Mouse (Mus musculus): ENCODE results near the gene Pcnx2. TPM values are rescaled to one million over a fixed set of nuclear protein-coding genes. Genes with fewer than 3 reads are reported as not detected.

Gene Pcnx2
- 0.01 TPM in 1 of 2 replicates, not detected in the other for polyA plus RNA-seq (2012)

DNA sequence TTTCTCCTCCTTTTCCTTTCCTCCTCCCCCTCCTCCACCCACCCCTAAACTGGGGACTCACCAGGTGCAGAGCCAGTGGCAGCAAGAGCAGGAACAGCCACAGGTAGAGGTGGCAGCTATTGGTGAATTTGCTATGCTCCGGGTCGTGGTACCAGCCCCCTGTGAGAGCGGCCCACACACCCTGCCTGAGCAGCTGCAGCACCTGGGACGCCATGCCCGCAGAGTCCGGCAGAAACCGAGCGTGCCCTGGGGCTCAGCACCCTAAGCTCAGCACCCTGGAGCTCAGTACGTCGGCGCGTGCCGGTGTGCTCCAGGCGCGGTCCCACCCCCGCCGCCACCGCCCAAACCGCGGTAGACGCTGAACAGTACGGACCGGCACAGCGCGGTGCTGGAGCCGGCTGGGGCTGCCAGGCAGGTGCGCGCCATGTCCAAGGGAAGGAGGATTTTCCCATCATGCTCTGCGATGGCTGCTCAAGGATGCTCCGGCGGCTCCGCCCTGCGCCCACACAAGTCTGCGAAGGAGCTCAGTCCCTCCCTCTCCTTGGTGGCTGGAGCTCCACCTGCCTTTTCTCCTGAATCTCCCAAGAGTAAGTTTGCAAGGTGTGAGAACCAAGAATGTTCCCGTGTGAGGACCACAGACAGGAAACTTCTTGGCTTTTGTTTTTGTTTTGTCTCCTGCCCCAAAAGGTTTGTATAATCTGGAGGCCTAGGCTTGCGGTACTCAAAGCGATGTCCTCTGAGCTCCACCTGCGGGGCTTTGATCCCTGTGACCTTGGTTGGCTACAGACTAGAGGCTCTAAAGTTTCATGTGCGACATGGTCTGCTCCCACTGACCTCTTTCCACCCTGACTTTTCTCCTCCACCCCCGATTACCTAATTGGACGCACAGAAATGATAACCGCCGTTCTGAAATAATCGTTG, at the start of gene Pcnx2:
Pcnx2 (minus strand) TSS at position 450 of the 921 bp plus-strand sequence.
- Histone ChIP-seq H3K36me3 (ENCODE audit: control insufficient read depth) (no peaks in the 10 kb centered on the region), H3K4me3 (replicated peaks) (no peak within 1 kb of the TSS), H3K4me1 (ENCODE audit: control insufficient read depth) (0 out of 2 replicates have a peak, but pooled peaks cover 2% of the 10 kb centered on the region), H3K9me3 (ENCODE audit: control insufficient read depth, low read length) (no peaks in the 10 kb centered on the region), H3K27me3 (ENCODE audit: control insufficient read depth) (peaks cover 20% of the 10 kb centered on the region)
- no peak for TF ChIP-seq TAL1 (IDR thresholded peaks at IDR 0.05; ENCODE audit: low read length)
- no peak for TF ChIP-seq GATA1 (IDR thresholded peaks at IDR 0.05; ENCODE audit: low read length)

DNA sequence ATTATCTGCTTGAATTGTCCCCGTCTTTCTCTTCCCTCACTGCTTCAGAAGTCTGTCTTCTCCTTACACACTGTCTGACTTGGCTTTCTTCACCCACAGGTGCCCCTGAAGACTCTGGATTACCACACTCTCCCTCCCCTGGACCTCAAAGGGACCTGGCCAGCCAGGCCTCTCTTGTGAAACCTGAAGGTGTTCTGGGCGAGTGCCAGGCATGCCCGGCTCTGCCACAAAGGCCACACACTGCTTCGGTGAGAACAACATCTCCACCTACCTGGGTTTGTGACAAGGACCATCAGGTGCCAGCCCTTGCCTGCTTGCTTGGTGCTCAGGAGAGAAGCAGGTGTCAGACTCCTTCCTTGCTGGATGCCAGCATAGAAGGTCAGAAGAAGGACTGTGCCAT, 46.4 kb upstream of the Pcnx2 start:
- no peak overlapping the region for H3K4me3 ChIP-seq (replicated peaks)
- H3K4me1 ChIP-seq (ENCODE audit: control insufficient read depth) = no peaks in the 10 kb centered on the region
- TF ChIP-seq TAL1 (IDR thresholded peaks at IDR 0.05; ENCODE audit: low read length) (no peak), GATA1 (IDR thresholded peaks at IDR 0.05; ENCODE audit: low read length) (no peak)
- H3K27me3 ChIP-seq (ENCODE audit: control insufficient read depth) = no peaks in the 10 kb centered on the region
- no peaks in the 10 kb centered on the region; the same call in 1 of the 2 replicates for H3K9me3 ChIP-seq (ENCODE audit: control insufficient read depth, low read length)
- H3K36me3 ChIP-seq (ENCODE audit: control insufficient read depth) = no peaks in the 10 kb centered on the region

DNA sequence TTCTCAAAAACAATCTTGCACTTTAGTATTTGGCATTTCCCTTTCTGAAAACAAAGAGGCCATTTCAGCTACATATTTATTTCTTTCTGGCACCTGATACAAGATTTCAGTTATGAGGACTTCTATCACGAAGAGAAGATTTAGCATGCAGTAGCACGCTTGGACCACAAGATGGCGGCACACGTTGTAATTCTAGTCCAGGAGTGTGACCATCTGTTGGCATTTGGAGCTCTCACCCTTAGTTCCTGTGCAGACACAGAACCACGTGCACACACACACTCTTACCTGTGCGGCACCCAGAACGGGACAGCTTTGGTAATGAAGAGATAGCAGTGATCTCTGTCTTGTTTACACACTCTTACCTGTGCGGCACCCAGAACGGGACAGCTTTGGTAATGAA, 37.5 kb upstream of the Pcnx2 start:
- H3K36me3 ChIP-seq (ENCODE audit: control insufficient read depth) = no peaks in the 10 kb centered on the region
- no peaks in the 10 kb centered on the region for H3K27me3 ChIP-seq (ENCODE audit: control insufficient read depth)
- H3K4me1 ChIP-seq (ENCODE audit: control insufficient read depth) = no peaks in the 10 kb centered on the region
- no peak overlapping the region for H3K4me3 ChIP-seq (replicated peaks)
- TF ChIP-seq GATA1 (IDR thresholded peaks at IDR 0.05; ENCODE audit: low read length) (no peak), TAL1 (IDR thresholded peaks at IDR 0.05; ENCODE audit: low read length) (no peak)
- no peaks in the 10 kb centered on the region; the same call in 1 of the 2 replicates for H3K9me3 ChIP-seq (ENCODE audit: control insufficient read depth, low read length)

DNA sequence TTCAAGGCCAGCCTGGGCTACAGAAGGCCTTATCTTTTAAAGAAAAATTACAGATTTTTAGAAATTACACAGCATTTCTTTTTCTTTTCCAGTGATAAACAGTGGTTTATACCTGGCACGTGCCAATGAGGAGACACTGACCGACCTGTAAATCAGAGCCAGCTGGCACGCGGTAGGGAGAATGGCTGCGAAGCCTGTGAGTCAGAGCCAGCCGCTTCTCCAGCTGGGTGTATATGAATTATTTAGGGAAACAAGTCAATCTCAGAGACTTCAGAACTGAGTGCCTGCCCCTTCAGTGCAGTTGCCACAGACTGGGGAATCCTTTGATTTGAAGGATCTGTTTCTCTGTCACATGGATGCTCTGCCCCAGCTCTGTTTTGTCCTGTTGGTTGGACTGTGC, 33.7 kb upstream of the Pcnx2 start:
- TF ChIP-seq GATA1 (IDR thresholded peaks at IDR 0.05; ENCODE audit: low read length) (no peak), TAL1 (IDR thresholded peaks at IDR 0.05; ENCODE audit: low read length) (no peak)
- no peaks in the 10 kb centered on the region for H3K36me3 ChIP-seq (ENCODE audit: control insufficient read depth)
- H3K27me3 ChIP-seq (ENCODE audit: control insufficient read depth) = no peaks in the 10 kb centered on the region
- H3K4me3 ChIP-seq (replicated peaks) = no peak overlapping the region
- H3K4me1 ChIP-seq (ENCODE audit: control insufficient read depth) = no peaks in the 10 kb centered on the region
- no peaks in the 10 kb centered on the region; the same call in 1 of the 2 replicates for H3K9me3 ChIP-seq (ENCODE audit: control insufficient read depth, low read length)

DNA sequence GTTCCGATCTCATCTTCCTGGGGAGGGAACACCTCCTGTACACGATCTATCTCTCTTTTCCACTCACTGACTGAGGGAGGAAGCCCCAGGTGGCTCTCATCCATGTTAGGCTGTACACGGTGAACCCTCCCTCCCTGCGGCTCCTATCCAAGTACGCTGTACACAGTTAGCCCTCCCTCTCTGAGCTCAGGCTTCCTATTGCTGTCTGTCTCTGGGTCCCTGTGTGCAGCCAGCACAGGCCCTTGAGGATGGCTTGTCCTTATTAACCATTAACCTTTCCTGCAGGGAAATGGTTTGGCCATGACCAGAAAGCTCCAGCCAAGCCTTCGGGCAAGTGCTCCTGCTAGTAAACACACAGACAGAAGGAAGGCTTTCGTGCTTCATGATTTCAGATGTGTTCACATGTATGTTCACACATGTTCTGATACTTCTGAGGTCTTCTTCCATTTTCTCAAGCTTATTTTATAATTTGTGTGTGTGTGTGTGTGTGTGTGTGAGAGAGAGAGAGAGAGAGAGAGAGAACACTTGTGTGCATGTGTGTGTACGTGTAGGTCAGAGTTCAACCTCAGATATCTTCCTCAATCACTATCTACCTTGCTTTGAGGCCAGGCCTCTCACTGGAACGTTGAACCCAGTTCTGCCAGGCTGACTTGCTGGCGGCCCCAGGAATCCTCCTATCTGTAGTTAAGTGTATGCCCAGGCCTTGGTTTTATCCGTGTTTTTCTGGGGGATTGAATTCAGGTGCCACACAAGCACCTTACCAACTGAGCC, 32.3 kb upstream of the Pcnx2 start:
- Histone ChIP-seq H3K27me3 (ENCODE audit: control insufficient read depth) (no peaks in the 10 kb centered on the region), H3K4me1 (ENCODE audit: control insufficient read depth) (no peaks in the 10 kb centered on the region), H3K9me3 (ENCODE audit: control insufficient read depth, low read length) (no peaks in the 10 kb centered on the region; the same call in 1 of the 2 replicates), H3K36me3 (ENCODE audit: control insufficient read depth) (no peaks in the 10 kb centered on the region), H3K4me3 (replicated peaks) (no peak overlapping the region)
- TF ChIP-seq TAL1 (IDR thresholded peaks at IDR 0.05; ENCODE audit: low read length) (no peak), GATA1 (IDR thresholded peaks at IDR 0.05; ENCODE audit: low read length) (no peak)

DNA sequence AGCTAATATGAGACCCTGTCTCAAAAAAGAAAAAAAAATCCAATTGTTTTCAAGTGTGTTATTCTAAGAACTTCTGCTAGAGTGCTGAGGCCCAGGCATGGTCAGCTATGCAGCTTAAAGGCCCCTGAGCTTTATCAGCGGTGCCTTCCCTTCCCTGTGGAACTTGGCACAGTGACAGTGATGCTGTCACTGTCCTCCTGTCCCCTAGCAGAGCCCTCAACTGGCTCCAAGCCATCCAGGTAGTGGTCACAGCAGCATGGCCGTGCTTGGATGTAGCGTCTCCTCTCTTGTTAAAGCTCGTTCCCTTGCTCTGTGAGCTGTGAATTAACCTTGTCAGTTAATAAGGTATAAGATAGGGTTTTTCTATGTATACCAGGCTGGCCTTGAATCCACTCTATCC, 28.5 kb upstream of the Pcnx2 start:
- Histone ChIP-seq H3K4me3 (replicated peaks) (no peak overlapping the region), H3K4me1 (ENCODE audit: control insufficient read depth) (no peaks in the 10 kb centered on the region), H3K27me3 (ENCODE audit: control insufficient read depth) (no peaks in the 10 kb centered on the region), H3K9me3 (ENCODE audit: control insufficient read depth, low read length) (no peaks in the 10 kb centered on the region), H3K36me3 (ENCODE audit: control insufficient read depth) (no peaks in the 10 kb centered on the region)
- TF ChIP-seq TAL1 (IDR thresholded peaks at IDR 0.05; ENCODE audit: low read length) (no peak), GATA1 (IDR thresholded peaks at IDR 0.05; ENCODE audit: low read length) (no peak)

DNA sequence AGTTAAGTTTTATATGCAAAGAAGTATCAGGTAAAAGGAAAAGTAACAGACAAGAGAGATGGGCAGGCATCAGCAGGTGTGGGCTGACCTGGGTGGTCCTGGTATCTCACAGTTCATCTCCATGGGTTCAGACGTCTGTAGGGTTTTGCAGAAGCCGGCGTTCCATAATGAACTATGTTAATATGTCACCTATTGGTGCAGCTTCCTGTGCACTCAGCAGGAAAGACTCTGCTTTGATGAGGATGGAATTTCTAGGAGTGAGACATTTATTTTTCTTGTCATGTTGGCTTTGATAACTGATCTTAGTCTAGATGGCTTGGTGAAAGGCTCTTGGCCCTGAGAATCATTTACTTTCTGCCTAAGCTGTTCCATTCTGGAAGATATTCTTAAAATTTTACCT, 24.2 kb upstream of the Pcnx2 start:
- H3K9me3 ChIP-seq (ENCODE audit: control insufficient read depth, low read length) = no peaks in the 10 kb centered on the region
- TF ChIP-seq GATA1 (IDR thresholded peaks at IDR 0.05; ENCODE audit: low read length) (no peak), TAL1 (IDR thresholded peaks at IDR 0.05; ENCODE audit: low read length) (no peak)
- no peaks in the 10 kb centered on the region for H3K27me3 ChIP-seq (ENCODE audit: control insufficient read depth)
- no peaks in the 10 kb centered on the region for H3K4me1 ChIP-seq (ENCODE audit: control insufficient read depth)
- H3K36me3 ChIP-seq (ENCODE audit: control insufficient read depth) = no peaks in the 10 kb centered on the region
- no peak overlapping the region for H3K4me3 ChIP-seq (replicated peaks)

DNA sequence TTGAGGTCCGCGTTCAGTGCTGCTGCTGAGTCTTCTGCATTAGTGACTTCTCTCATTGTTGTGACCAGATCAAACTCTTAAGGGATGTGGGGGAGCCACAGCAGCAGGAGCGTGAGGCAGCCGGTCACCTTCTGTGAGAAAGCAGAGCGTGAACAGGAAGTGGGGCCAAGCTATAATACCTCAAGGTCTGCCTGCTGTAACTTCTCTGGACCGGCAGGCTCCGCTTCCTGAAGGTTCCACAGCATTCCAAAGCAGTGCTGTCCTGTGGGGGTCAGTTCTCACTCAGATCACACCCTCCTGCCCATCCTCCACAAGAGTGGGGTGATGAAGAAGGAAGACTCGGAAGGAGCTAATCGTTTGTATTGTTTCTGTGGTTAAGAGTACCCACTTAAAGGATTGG, 22.6 kb upstream of the Pcnx2 start:
- Histone ChIP-seq H3K4me3 (replicated peaks) (no peak overlapping the region), H3K9me3 (ENCODE audit: control insufficient read depth, low read length) (no peaks in the 10 kb centered on the region), H3K4me1 (ENCODE audit: control insufficient read depth) (no peaks in the 10 kb centered on the region), H3K27me3 (ENCODE audit: control insufficient read depth) (no peaks in the 10 kb centered on the region), H3K36me3 (ENCODE audit: control insufficient read depth) (no peaks in the 10 kb centered on the region)
- TF ChIP-seq GATA1 (IDR thresholded peaks at IDR 0.05; ENCODE audit: low read length) (no peak), TAL1 (IDR thresholded peaks at IDR 0.05; ENCODE audit: low read length) (no peak)

DNA sequence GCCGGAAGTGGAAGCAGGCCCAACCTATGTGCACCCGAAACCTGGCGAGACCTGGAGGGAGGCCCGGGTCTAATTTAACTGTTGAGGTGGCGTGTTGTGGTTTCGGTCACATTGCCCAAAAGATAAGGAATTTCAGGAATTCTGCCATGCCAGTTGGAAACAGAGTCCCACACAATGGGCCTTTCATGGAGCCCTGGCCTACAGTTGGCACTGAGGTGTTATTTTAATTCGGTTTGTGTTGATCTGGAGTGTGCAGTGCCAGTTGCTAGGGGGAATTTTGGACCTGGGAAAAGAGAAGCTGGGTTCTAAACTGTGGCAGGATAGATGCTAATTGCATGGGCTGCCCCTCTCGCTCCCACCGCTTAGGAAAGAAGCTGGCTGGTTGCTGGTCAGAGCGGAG, 22.2 kb upstream of the Pcnx2 start:
- no peaks in the 10 kb centered on the region for H3K4me1 ChIP-seq (ENCODE audit: control insufficient read depth)
- no peak overlapping the region for H3K4me3 ChIP-seq (replicated peaks)
- TF ChIP-seq GATA1 (IDR thresholded peaks at IDR 0.05; ENCODE audit: low read length) (no peak), TAL1 (IDR thresholded peaks at IDR 0.05; ENCODE audit: low read length) (no peak)
- H3K9me3 ChIP-seq (ENCODE audit: control insufficient read depth, low read length) = no peaks in the 10 kb centered on the region
- H3K36me3 ChIP-seq (ENCODE audit: control insufficient read depth) = no peaks in the 10 kb centered on the region
- H3K27me3 ChIP-seq (ENCODE audit: control insufficient read depth) = no peaks in the 10 kb centered on the region

Measured in erythroblast, embryonic 14.5 days (primary cell).